Mouse (Mus musculus): ENCODE data around the gene Crtc3.

The Crtc3 gene

DNA sequence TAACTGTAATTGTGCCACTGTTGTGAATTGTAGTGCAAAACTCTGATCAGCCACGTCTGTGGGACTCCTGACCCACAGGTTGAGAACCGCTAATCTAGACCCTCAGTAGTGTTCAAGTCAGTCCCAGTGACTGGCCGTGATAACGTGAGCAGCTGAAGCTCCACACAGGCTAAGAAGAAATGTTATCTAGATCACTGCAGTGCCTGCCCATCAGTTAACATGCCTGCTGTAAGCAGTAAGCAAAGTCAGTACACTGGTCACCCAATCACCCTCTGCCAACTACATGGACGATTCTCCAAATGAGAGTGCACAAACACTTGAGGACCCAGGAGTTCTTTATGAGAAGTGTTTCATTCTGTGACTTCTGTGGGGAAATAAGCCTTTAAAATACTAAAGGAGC lies 3.0 kb downstream of the Crtc3 start:
- no peak for DNase-seq (ENCODE audit: low spot score in 2 of 2)

DNA sequence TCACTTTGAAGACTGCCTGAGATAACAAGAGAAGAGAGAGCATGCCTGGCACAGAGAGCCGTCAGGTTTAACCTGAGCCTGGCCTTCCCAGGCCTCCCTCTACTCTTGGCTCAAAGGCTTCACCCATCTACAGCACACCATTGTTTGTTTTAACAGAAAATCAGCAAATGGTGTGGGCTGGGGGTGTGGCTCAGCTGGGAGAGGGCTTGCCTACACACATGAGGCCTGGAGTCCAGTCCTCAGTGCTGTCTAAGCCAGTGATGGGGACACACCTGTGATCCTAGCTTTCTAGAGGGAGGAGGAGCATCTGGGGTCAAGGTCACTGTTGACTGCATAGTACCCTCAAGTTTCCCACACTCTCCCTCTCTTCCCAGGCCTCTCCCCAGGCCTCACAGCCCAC lies 6.0 kb downstream of the Crtc3 start:
- DNase-seq (ENCODE audit: low spot score in 2 of 2), result no peak

DNA sequence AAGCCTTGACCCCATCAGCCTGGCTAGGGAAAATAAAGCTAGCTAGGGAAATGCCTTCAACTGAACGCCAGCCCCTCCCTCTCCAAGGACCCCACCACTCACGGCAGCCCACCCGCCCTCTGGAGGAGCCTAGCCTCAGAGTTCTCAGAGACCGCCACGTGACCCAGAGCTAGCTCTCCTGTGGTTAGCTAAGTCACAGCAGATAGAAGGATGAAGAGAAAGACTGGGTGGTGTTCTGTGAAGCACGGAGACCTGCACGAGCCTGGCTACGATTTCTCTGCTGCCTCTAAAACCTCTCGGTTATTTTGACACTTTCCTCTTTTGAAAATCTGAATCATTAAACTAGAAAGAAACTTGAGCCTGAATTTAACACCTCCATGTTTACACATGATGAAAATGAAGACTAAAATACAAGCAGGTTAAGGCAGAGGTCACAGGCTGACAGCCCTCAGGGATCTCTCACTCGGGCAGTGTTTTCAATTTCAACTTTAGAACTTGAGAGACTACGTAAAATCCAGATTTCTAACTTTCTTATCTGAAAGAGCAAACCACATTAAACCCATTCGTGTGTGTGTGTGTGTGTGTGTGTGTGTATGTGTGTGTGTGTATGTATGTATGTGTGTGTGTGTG lies 8.3 kb downstream of the Crtc3 start:
- peak; percentile 46 to 50 for DNase-seq (ENCODE audit: low spot score in 2 of 2)

DNA sequence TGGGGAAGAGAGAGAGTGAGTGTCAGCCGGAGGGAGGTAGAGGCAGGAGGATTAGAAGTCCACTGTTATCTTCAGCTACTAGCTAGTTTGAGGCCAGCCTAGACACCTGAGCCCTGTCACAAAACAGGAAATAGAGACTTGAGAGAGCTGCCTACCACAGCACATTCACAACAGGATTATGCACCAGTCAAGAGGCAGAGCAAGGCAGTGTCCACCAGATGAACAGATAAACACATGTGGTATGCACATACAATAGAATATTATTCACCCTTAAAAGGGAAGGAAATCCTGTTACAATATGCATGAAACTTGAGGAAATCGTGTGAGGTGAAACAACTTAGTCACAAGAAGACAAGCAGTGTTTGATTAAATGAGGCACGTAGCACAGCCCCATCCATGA lies 16.4 kb downstream of the Crtc3 start:
- peak in 1 of 2 experiments; percentile 29 for DNase-seq (ENCODE audit: low spot score in 2 of 2)

DNA sequence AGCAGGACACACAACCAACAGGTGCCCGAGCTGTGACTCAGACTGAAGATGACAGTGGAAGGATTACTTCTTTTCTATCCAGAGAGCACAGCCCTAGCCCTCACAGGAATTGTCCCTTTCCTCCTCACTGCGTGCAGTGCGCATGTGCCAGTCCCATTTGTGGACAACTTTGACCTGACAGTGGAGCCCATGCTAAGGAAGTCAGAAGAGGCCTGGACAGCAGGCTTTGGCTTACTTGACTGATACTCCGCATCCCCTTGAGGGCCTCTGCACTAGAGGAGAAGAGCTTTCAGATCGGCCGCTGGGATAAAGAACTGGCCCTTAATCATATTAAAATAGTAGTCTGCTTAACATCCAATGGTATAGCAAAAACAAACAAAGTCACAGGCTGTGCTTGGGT lies 17.8 kb downstream of the Crtc3 start:
- no peak for DNase-seq (ENCODE audit: low spot score in 2 of 2)

GRCm38 (mm10) chr7:80667190-80667589 lies 21.5 kb downstream of the Crtc3 start:
- no peak for DNase-seq (ENCODE audit: low spot score in 2 of 2)

DNA sequence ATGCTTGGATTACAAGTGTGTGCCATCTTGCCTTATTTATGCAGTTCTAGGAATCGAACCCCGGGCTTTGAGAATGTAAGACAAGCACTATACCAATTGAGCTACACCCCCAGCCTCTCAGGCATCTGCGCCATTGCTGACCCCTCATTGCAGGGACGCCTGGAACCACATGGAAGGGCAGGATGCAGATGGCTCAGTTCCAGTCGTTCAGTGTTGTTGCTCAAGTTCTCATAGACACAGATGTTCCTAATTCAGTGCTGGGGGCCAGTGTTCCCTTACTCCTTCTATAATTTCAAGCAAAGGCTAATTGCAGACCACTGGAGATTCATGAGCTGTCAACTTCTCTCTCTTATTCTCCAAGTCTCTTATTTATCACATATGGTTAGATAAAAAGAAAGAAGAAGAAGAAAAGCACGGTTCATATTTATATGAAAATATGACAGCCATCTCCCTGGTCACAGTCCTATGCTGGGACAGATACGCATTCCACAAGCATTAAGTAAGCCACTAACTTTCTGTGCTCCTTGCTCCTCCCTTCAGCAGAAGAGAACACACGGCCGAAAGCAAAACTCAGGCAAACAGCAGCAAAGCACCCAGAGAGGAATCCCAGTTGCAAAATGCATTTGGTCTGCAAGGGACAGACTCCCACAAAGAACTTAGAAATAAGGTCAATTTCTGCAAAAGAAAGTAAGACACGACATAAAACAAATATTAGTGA lies 22.3 kb downstream of the Crtc3 start:
- DNase-seq (ENCODE audit: low spot score in 2 of 2), result no peak

GRCm38 (mm10) chr7:80661082-80661481 lies 27.6 kb downstream of the Crtc3 start:
- no peak for DNase-seq (ENCODE audit: low spot score in 2 of 2)

DNA sequence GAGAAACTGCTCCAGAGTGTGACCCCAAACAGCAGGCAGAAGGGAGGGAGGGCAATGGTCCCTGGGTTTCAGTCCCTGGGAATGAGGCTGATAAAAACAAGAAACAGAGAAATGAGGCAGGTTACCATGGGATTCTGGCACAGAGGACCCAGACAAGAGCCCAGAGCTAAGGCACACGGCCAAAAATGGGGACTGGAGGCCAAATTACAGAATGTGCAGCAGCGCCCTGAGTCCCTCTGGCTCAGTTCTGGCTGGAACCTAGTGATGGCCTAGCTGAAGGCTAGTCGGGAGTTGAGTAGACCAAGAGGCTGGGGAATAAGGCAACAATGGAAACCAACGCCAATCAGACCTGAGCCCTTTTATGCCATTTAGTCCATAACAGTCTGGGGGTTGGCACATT lies 28.1 kb downstream of the Crtc3 start:
- DNase-seq (ENCODE audit: low spot score in 2 of 2), result no peak

- DNase-seq (ENCODE audit: low spot score in 2 of 2), result no peak
Measured at GRCm38 (mm10) chr7:80657896-80658295, 30.8 kb downstream of the Crtc3 start.

GRCm38 (mm10) chr7:80655350-80656013 lies 33.2 kb downstream of the Crtc3 start:
- DNase-seq (ENCODE audit: low spot score in 2 of 2), result no peak

DNA sequence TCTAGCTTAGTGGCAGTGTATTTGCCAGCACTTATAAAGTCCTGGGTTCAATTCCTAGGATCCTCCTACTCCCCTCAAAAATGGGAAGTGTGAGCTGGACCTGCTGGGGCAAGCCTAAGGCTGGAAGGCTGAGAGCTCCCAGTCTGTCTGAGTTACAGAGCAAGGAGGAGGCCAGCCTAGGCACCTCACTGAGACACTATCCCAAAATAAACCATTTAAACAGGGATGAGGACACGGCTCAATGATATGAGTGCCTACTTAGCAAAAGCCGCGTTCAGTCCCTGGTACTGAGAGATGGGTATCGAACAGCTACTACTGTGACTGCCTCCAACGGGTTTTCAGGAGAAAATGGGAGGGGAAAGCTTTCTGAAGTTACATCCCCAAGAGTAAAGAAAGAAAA lies 33.8 kb downstream of the Crtc3 start:
- no peak for DNase-seq (ENCODE audit: low spot score in 2 of 2)

DNA sequence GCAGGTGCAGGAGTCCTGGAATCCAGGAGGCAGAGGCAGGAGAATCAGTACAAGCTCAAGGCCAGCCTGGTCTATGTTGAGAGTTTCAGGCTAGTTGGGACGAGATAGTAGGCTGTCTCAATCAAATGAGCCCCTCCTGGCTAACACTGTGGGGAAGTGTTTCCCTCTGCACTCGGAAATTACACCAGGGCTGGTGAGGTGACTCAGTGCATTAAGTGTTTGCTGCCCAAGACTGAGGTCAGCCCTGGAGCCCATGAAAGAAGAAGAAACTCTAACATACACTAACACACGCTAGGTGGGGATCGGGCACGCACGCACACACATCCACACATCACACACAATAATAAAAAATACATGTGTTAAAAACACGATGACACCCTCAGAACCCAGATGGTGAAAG lies 34.3 kb downstream of the Crtc3 start:
- DNase-seq (ENCODE audit: low spot score in 2 of 2), result no peak

DNA sequence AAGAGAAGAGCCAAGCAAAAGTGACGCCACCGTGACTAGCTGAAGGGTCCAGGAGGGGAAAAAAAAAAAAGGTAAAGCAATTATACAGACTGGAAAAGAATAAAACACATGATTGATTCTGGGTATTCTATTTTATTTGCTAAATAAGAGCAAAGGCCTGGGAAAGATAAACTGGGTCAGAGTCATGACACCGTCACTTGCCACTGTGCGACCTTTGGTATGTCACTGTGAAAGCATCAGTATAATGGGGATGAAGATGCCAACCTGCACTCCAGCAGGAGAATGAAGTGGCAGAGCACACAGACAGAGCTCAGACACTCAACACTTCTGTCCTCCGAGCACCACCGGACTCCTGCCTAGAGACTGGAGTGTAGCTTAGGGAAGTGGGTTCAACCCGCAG lies 34.7 kb downstream of the Crtc3 start:
- DNase-seq (ENCODE audit: low spot score in 2 of 2), result no peak

DNA sequence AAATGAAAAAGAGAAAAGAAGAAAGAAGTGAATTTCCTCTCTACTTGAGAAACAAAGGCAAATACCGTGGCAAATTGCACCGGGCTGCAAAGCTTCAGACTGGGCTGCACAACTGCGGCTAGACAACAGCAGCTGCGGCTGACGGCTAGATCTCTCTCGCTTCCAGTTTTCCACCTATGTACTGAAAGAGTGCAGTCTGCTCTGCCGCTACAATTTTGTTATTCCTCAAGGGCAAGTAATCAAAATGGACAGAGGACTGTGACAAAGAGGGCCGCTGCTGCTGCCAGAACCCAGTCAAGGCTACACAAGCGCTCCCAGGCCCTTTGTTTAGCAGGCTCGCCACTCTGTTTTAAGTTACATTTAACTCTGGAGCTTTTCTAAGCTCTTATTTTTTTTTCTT lies 35.6 kb downstream of the Crtc3 start:
- DNase-seq (ENCODE audit: low spot score in 2 of 2), result no peak

DNA sequence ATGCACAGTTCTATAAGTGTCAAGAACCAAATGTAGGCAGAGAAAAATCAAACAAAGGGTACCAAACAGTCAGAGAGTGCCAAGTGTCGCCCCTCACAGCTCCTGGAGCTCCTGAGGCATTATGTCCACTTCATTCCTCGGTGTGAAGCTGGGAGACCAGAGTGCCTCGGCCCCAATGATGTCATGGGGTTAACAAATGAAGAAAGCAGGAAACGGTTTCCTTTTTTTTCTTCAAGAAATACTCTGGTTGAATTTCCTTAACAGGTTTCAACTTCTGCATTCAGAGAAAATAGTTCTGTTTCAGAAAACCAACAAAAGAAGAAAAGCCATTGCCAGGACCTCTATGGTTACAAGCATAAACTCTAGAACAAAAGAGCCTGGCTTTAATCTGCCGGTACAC lies 36.4 kb downstream of the Crtc3 start:
- DNase-seq (ENCODE audit: low spot score in 2 of 2), result no peak

DNA sequence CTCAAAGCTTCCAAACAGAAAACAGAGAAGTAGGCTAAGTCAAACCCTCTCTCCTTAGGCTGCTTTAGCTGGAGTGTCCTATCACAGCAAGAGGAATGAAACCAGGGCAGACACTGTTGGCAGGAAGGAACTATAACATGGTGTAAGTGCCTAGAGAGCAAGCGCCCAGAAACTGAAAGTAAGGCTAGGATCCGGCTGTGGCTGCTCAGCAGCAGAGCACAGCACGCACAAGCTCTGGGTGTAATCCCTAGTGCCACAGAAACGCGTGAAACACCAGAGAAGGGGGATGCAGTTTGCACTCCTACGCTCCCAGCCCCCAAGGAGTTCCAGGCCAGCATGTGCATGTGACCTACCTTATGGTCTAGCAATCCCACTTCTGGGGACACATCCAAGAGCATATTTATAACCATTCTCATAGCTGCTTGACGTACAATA lies 41.2 kb downstream of the Crtc3 start:
- DNase-seq (ENCODE audit: low spot score in 2 of 2), result peak; percentile 58 to 60

DNA sequence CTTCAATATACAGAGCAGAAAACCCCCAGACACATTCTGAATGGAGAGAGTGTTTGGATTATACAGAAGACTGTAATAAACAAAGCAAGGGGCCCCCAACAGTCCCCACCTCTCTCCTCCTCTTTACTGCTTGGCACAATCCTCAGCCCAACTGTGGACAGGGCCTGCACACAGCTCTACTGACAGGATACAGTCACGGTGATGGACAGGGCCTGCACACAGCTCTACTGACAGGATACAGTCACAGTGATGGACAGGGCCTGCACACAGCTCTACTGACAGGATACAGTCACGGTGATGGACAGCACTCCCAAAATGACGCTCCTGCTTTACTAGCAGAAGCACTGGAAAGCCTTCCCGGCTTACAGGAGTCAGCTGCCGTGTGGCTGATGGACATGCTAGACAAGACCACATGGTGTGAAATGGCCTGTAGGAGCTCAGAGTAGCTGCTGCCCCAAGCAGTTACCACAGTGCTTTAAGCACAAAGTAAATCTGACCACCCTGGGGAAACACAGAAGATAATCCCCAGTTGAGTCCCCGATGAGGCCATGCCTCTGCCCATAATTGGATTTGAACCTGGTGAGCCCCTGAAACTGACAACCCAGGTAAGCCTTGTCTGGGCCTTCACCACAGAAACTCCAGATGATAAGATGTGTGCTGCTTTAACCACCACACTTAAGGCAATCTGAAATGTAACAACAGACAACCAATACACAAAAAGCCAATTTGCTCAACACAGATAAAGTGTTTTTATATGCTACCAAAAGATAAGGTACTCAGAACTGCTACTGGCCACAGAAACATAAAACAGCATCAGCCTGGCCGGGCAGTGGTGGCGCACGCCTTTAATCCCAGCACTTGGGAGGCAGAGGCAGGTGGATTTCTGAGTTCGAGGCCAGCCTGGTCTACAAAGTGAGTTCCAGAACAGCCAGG lies 42.3 kb downstream of the Crtc3 start:
- peak; percentile 36 to 72 for DNase-seq (ENCODE audit: low spot score in 2 of 2)

- peak; percentile 43 to 48 for DNase-seq (ENCODE audit: low spot score in 2 of 2)
Measured at GRCm38 (mm10) chr7:80642976-80643666, 45.6 kb downstream of the Crtc3 start.

DNA sequence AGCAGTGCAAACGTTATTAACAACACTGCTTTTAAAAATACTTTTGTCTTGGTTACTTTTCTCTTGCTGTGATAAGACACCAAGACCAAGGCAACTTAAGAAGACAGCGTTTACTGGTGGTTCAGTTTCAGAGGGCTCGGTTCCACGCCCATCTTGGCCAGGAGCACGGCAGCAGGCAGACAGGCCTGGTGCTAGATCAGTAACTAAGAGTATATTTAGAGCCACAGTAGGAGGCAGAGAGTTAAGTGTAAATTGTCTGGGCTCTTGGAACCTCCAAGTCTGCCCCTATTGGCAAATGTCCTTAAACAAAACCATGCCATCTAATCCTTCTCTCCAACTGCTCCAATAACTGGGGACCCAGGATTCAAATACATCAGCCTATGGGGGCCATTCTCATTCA lies 46.1 kb downstream of the Crtc3 start:
- DNase-seq (ENCODE audit: low spot score in 2 of 2), result no peak

DNA sequence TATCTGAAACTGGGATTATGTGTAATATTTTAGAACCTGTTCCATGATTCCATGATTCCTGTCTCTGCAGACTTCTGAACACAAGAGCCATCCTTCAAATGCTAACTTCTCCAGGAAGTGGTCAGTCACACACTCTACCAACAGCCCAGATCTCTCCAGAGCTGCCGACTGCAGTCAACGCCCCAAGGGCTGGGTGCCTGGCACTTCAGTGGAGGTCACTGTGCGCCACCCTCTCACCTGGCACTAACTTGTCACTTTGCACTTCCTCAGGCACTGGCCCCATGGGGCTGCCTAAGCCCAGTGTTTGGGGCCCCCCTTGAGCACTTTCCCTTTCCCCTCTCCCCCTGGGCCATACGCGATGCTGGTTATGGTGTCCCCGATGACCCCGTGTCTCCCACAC lies 46.8 kb downstream of the Crtc3 start:
- DNase-seq (ENCODE audit: low spot score in 2 of 2), result peak; percentile 59
